Mouse (Mus musculus) neural tube, embryonic 15.5 days (tissue): ENCODE measurements around the gene Ube2t. TPM values are rescaled to one million over a fixed set of nuclear protein-coding genes. Genes with fewer than 3 reads are reported as not detected.

Experiments used
- ATAC-seq: fragments of 200-750 bp; cut with Nextera tagmentation; 2 replicates; pipeline ENCODE4 v1.8.0; 2017; ENCODE audit warnings: mild to moderate bottlenecking, moderate TSS enrichment, moderate library complexity; ENCODE audit not compliant: low FRiP score
- H3K27ac ChIP-seq: fragments of 300-500 bp; sonication (generic); replicated peaks from 2 replicates; pipeline ENCODE4 v1.5.1; 2015; ENCODE audit warnings: mild to moderate bottlenecking, inconsistent platforms
- H3K27me3 ChIP-seq: fragments of 300-500 bp; sonication (generic); replicated peaks from 2 replicates; pipeline ENCODE4 v1.6.1; 2015; ENCODE audit warnings: inconsistent platforms
- H3K36me3 ChIP-seq: fragments of 300-500 bp; sonication (generic); 2 replicates; pipeline ENCODE4 v1.6.1; 2015; ENCODE audit warnings: inconsistent platforms
- H3K4me1 ChIP-seq: fragments of 300-500 bp; sonication (generic); 2 replicates; pipeline ENCODE4 v1.6.1; 2015; ENCODE audit warnings: inconsistent platforms
- H3K4me2 ChIP-seq: fragments of 300-500 bp; sonication (generic); 2 replicates; pipeline ENCODE4 v1.6.1; 2015; ENCODE audit warnings: inconsistent platforms, mild to moderate bottlenecking, moderate library complexity
- H3K4me3 ChIP-seq: fragments of 300-500 bp; sonication (generic); replicated peaks from 2 replicates; pipeline ENCODE4 v1.5.1; 2015; ENCODE audit warnings: mild to moderate bottlenecking, inconsistent platforms
- H3K9ac ChIP-seq: fragments of 300-500 bp; sonication (generic); replicated peaks from 2 replicates; pipeline ENCODE4 v1.6.1; 2015; ENCODE audit warnings: mild to moderate bottlenecking, inconsistent platforms
- H3K9me3 ChIP-seq: fragments of 300-500 bp; sonication (generic); replicated peaks from 2 replicates; pipeline ENCODE4 v1.6.1; 2016; ENCODE audit warnings: inconsistent platforms
- WGBS: fragments of 180-500 bp; shearing (Covaris S2); methylation state at CpG from one replicate; pipeline ENCODE4 v1.1.7; 2015; ENCODE audit warnings: mixed read lengths; 5-methylcytosine and 5-hydroxymethylcytosine counted together
- polyA plus RNA-seq: library from polyadenylated mRNA; unstranded; fragments of >200 nt; fragmentation: Nextera tagmentation; extraction: Ambion mirVana; gene quantifications from 2 replicates; pipeline ENCODE4 v1.2.1, GENCODE M21; 2015

Ube2t gene
- 11.4 and 15.6 TPM in 2 replicates for polyA plus RNA-seq

DNA sequence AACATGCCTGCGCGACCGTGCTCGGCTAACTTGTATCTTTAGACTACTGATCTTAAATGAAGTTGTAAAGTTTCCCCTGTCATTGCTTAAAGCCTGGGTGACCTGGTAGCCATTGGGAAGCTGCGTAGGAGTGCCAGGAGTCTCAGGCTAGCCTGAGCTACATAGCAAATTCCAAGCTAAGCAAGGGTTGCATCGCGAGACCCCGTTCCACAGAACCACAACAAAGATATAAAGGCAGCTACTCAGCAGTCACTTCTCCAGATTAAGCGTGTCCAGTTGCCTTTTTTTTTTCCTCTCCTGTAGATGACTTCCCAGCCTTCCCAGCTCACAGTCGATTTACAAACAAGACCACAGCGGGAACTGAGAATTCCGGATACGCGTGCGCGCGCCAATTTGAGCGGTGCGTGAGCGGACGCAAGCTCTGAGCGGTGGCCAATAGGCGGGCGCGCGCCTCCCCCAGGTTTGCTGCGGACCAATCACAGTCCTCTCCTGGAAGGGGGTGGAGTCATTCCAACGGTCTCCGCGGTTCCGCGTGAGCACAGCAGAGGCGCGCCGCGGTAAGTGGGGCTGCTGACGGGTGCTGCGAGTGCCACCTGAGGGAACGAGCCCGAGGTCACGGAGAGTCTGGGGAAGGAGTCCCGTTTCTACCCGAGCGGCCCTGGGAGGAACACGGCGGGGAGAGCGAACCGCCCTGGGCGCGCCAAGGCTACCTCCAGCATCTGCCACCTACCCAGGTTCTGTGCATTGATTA is at the start of gene Ube2t:
TSS of gene Ube2t (plus strand) at position 513 of the 751 bp plus-strand sequence.
- Histone ChIP-seq H3K27ac (no peak within 1 kb of the TSS), H3K4me3 (peak within 1 kb of the TSS; percentile 83), H3K4me1 (peaks cover 13% of the 10 kb centered on the region), H3K4me2 (peak within 1 kb of the TSS; percentile 77), H3K36me3 (no peaks in the 10 kb centered on the region), H3K9ac (peak within 1 kb of the TSS; percentile 67), H3K9me3 (no peaks in the 10 kb centered on the region), H3K27me3 (no peaks in the 10 kb centered on the region)
- 2% methylated on average over 50 of the region's 50 CpGs for WGBS
- peak; percentile 100 for ATAC-seq

DNA sequence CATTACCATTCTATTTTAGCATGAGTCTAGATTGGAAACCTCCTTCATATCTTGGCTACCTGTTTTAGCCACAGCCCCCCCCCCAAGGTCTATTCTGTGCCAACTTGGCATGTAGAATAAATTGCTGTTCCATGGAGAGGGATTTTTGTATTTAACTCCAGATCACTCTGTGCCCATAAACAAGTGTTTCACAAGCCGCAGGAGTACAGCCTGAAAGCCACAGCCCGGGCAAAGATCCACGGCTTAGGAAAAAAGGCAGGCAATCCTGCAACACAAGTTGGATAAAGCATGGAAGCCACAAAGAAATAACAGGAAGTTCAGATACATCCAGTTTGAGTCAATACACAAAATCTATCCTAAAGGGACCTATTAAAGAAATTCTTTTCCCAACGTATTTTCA is 48.8 kb upstream of the Ube2t start:
- H3K4me3 ChIP-seq: no peak overlapping the region
- H3K4me1 ChIP-seq: no peaks in the 10 kb centered on the region
- no peak for ATAC-seq
- H3K27ac ChIP-seq: no peak overlapping the region
- H3K4me2 ChIP-seq: no peak overlapping the region
- no peaks in the 10 kb centered on the region for H3K9me3 ChIP-seq
- 70% methylated on average over 4 of the region's 4 CpGs for WGBS
- H3K9ac ChIP-seq: no peak overlapping the region
- H3K27me3 ChIP-seq: no peaks in the 10 kb centered on the region
- H3K36me3 ChIP-seq: no peaks in the 10 kb centered on the region

DNA sequence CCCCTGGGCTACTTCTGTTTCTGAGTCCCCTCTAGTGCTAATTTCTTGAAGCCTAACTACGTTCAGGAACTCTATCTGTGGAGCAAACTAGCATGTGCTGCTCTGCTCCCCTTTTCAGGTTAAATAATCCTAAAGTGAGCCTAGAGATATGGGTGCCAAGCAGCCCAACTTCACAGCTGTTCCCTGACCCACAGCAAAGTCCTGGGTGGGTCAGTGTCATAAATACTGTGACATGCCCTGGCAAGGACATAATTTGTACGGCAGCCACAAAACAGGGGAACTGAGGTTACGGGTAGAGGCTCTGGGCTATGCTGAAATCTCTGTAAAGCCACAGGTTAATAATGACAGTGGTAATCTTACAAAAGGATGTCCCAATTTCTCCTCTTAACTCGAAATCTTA is 46.9 kb upstream of the Ube2t start:
- H3K9ac ChIP-seq: no peak overlapping the region
- ATAC-seq: no peak
- 80% methylated on average over 4 of the region's 4 CpGs for WGBS
- no peaks in the 10 kb centered on the region for H3K36me3 ChIP-seq
- H3K4me3 ChIP-seq: no peak overlapping the region
- H3K4me2 ChIP-seq: no peak overlapping the region
- H3K9me3 ChIP-seq: no peaks in the 10 kb centered on the region
- H3K27me3 ChIP-seq: no peaks in the 10 kb centered on the region
- H3K4me1 ChIP-seq: no peaks in the 10 kb centered on the region
- H3K27ac ChIP-seq: no peak overlapping the region

- H3K27ac ChIP-seq: no peak overlapping the region
- no peaks in the 10 kb centered on the region for H3K27me3 ChIP-seq
- no peaks in the 10 kb centered on the region for H3K9me3 ChIP-seq
- H3K9ac ChIP-seq: no peak overlapping the region
- no peak overlapping the region for H3K4me3 ChIP-seq
- WGBS: 85% methylated on average over 6 of the region's 6 CpGs
- ATAC-seq: no peak
- H3K4me1 ChIP-seq: no peaks in the 10 kb centered on the region
- no peaks in the 10 kb centered on the region for H3K36me3 ChIP-seq
- no peak overlapping the region for H3K4me2 ChIP-seq
Observed at GRCm38 (mm10) chr1:134919010-134919409, 43.4 kb upstream of the Ube2t start.

DNA sequence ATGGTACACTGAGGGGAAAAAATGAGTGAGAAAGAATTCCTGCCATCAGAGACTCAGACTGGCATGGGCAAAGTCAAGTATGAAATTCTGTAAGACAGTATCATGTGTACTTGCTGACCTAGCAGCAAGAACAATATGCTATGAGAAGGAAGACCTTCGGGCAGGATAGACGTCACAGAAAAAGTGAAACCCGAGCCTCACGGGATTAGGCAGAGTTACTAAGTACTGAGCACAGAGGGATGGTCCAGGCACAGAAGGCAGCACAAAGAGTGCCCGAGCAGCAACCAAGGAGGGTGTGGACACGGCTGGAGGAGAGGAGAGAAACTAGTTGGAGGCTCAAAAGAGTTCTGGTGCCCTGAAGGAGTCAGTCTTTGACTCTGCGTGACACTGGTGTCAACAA is 29.9 kb upstream of the Ube2t start:
- ATAC-seq: no peak
- Histone ChIP-seq H3K9me3 (no peaks in the 10 kb centered on the region), H3K9ac (no peak overlapping the region), H3K36me3 (no peaks in the 10 kb centered on the region; the same call in 1 of the 2 replicates), H3K27ac (no peak overlapping the region), H3K4me1 (no peaks in the 10 kb centered on the region), H3K4me3 (no peak overlapping the region), H3K4me2 (no peak overlapping the region), H3K27me3 (no peaks in the 10 kb centered on the region)
- WGBS: 58% methylated on average over 7 of the region's 7 CpGs

DNA sequence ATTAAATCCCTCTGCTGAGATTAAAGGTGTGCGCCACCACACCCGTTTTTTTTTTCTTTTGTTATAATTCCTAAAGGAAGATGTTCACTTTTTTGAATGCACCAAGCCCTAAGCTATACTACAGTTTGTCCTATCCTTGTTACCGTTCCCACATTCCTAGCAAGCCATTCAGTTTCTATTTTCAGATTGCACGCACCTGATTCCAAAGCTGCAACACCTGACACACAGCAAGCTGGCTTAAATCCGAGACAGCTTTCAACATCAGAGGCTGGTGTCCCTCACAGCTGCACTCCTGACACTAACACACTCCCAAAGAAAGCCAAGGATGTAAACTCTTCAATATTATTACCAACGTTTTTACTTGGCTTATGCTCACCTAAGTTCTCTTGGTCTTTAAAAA is 26.0 kb upstream of the Ube2t start:
- Histone ChIP-seq H3K36me3 (no peaks in the 10 kb centered on the region), H3K4me3 (no peak overlapping the region), H3K27me3 (no peaks in the 10 kb centered on the region), H3K9ac (no peak overlapping the region), H3K9me3 (no peaks in the 10 kb centered on the region), H3K4me2 (no peak overlapping the region), H3K27ac (no peak overlapping the region), H3K4me1 (peaks cover 5% of the 10 kb centered on the region; the same call in 1 of the 2 replicates)
- no peak for ATAC-seq
- 90% methylated on average over 6 of the region's 6 CpGs for WGBS

DNA sequence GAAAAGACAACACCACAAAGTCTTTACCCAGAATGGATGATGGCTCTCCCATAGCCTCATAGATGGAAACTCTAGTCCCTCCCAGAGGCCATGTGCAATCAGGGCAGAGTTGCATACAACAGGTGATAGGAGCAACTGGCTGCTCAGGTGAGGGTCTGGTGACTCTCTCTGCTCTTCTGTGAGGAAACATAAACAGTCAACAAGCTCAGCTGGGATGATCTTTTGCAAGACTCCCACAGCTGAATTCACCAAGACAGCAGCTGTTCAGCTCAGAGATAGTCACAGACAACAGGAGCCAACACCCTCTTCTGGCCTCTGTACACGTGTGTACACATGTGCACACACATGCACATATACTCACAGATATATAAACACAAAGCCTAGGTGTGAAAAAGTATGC is 24.1 kb upstream of the Ube2t start:
- WGBS: 88% methylated on average over 1 of the region's 1 CpGs
- no peaks in the 10 kb centered on the region for H3K9me3 ChIP-seq
- H3K27me3 ChIP-seq: no peaks in the 10 kb centered on the region
- no peak overlapping the region for H3K27ac ChIP-seq
- no peak overlapping the region for H3K4me3 ChIP-seq
- no peak overlapping the region for H3K4me2 ChIP-seq
- no peaks in the 10 kb centered on the region for H3K36me3 ChIP-seq
- no peak for ATAC-seq
- peaks cover 7% of the 10 kb centered on the region; the same call in 1 of the 2 replicates for H3K4me1 ChIP-seq
- no peak overlapping the region for H3K9ac ChIP-seq

GRCm38 (mm10) chr1:134940863-134941262 is 21.5 kb upstream of the Ube2t start:
- Histone ChIP-seq H3K4me1 (peaks cover 7% of the 10 kb centered on the region; the same call in 1 of the 2 replicates), H3K27ac (no peak overlapping the region), H3K4me2 (no peak overlapping the region), H3K9ac (no peak overlapping the region), H3K27me3 (no peaks in the 10 kb centered on the region), H3K9me3 (no peaks in the 10 kb centered on the region), H3K4me3 (no peak overlapping the region), H3K36me3 (no peaks in the 10 kb centered on the region)
- no peak for ATAC-seq
- WGBS: 37% methylated on average over 4 of the region's 4 CpGs

DNA sequence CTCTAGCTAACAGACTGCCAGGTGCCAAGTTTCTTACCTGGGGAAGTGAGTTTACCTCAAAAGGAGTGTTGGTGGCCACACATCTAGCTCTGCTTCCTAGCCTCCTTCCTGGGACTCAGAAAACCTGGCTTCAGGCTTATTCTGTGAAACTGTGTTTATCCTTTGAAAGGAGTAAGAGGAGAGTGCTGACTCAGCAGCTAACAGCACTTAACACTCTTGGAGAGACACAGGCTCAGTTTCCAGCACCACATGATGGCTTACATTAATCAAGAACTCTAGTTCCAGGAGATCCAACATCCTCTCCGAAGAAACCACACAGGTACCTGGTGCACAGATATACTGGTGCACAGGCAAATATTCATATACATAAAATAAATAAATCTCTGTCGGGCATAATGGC is 19.5 kb upstream of the Ube2t start:
- Histone ChIP-seq H3K4me1 (peaks cover 7% of the 10 kb centered on the region; the same call in 1 of the 2 replicates), H3K36me3 (no peaks in the 10 kb centered on the region), H3K27me3 (no peaks in the 10 kb centered on the region), H3K4me2 (no peak overlapping the region), H3K9me3 (no peaks in the 10 kb centered on the region), H3K27ac (no peak overlapping the region), H3K4me3 (no peak overlapping the region), H3K9ac (no peak overlapping the region)
- 93% methylated on average over 2 of the region's 2 CpGs for WGBS
- no peak for ATAC-seq

DNA sequence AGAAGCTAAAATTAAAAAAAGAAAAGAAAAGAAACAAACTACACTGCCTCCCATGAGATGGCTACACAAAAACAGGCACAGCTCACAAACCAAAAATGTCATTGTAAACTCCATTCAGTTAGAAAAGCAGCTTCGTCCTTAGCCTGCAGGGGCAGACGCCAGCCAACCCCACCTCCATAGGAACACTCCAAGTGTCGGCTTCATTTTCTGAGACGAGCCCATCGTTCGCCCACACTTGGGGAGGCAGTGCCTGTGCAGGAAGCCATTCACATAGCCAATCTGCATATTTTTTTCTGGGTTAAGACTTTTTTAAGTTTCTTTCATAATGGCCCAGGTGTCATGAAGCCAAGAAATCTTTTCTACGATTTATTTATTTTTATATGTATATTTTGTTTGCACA is 14.8 kb upstream of the Ube2t start:
- H3K9ac ChIP-seq: no peak overlapping the region
- no peak overlapping the region for H3K4me2 ChIP-seq
- H3K4me1 ChIP-seq: no peaks in the 10 kb centered on the region
- no peak overlapping the region for H3K27ac ChIP-seq
- no peaks in the 10 kb centered on the region for H3K27me3 ChIP-seq
- WGBS: 88% methylated on average over 7 of the region's 7 CpGs
- no peak for ATAC-seq
- H3K9me3 ChIP-seq: no peaks in the 10 kb centered on the region
- H3K4me3 ChIP-seq: no peak overlapping the region
- no peaks in the 10 kb centered on the region; the same call in 1 of the 2 replicates for H3K36me3 ChIP-seq

DNA sequence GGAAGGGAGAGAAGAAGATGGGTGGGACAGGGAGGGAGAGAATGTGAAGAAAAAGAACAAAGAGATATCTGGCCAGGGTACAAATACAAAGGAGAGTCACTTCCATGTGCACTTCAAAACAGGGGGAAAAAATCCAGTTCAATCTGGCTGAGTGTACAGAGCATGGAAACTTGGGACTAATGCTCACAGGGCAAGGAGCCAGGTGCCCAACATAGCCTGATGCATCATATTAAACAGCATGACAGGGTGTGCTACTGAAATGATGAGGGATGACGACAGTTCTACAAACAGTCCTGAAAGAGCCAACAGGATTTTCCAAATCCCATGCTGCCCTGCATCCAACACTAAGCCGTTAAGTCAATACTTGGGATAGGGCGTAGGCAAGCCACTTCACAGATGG is 12.4 kb upstream of the Ube2t start:
- WGBS: 87% methylated on average over 3 of the region's 3 CpGs
- no peak for ATAC-seq
- peaks cover 14% of the 10 kb centered on the region for H3K4me1 ChIP-seq
- H3K36me3 ChIP-seq: no peaks in the 10 kb centered on the region; the same call in 1 of the 2 replicates
- no peaks in the 10 kb centered on the region for H3K9me3 ChIP-seq
- no peak overlapping the region for H3K4me2 ChIP-seq
- H3K4me3 ChIP-seq: no peak overlapping the region
- no peak overlapping the region for H3K27ac ChIP-seq
- H3K9ac ChIP-seq: no peak overlapping the region
- no peaks in the 10 kb centered on the region for H3K27me3 ChIP-seq

DNA sequence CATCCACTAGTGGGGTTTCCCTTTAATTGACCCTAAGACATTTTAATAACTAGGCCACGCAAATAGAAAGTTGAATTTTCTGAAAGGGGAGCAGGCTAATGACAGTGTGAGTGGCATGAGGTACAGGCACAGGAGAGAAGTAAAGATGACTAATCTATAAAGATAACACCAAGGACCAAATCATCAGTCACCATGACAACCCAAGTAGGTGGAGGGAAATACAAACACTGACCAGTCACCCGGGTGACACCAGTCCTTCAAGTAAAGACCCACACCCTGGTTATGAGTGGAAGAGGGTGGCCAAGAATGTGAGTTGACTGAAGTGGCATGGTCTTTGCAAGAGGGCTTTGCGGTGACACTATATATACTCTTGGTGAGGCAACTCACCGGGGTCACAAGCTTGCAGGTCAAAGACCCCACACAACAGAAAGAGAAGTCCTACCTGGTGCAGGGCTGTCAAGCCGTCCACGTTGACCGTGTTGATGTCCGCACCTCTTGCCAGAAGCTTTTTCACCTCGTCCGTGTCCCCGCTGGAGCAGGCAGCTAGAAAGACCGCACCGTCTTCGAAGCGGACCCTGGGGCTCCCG is 7.2 kb upstream of the Ube2t start:
- no peak; the same call in none of the 2 replicates for ATAC-seq
- 4% methylated on average over 16 of the region's 16 CpGs for WGBS
- no peaks in the 10 kb centered on the region for H3K9me3 ChIP-seq
- H3K4me2 ChIP-seq: peak overlapping the region; percentile 79
- H3K27ac ChIP-seq: peak overlapping the region; percentile 96
- H3K4me3 ChIP-seq: peak overlapping the region; percentile 92
- H3K9ac ChIP-seq: peak overlapping the region; percentile 88
- peaks cover 17% of the 10 kb centered on the region for H3K4me1 ChIP-seq
- no peaks in the 10 kb centered on the region for H3K27me3 ChIP-seq
- H3K36me3 ChIP-seq: no peaks in the 10 kb centered on the region; the same call in 1 of the 2 replicates
